Mouse (Mus musculus): ENCODE measurements around the gene Slc44a5. TPM values are rescaled to one million over a fixed set of nuclear protein-coding genes. Genes with fewer than 3 reads are reported as not detected.

Slc44a5 gene
- polyA plus RNA-seq, 1 experiment from 2014 or later, result 1.4 TPM

DNA sequence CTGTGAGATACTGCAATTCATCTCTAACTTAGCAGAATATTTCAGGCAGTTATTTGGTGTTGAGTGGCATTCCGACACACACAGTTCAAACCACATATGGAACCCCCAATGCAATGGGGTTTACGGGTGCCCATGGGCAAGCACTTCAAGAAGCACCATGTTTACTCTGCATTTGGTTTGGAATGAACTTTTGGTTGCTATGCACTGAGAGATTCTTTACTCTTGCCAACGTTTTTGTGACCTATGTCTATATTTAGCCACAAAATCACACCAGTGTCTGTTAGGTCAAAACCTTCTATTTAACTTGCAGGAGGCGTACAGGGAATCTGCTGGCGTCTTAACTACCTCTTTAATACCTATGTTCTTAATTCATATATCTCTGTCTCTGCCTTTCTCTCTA, 137.3 kb downstream of the Slc44a5 start:
- no peak overlapping the region for H3K9ac ChIP-seq (ENCODE audit: low read length)
- WGBS, result 44% methylated on average over 5 of the region's 5 CpGs
- H3K4me2 ChIP-seq (ENCODE audit: low read length), result peak overlapping the region; percentile 29; the same call in 1 of the 2 replicates
- H3K4me3 ChIP-seq (ENCODE audit: control insufficient read depth in 1 of 2, insufficient read depth in 1 of 2, low read depth in 1 of 2, low read length in 2 of 2), result no peak overlapping the region
- no peaks in the 10 kb centered on the region for H3K36me3 ChIP-seq (ENCODE audit: control insufficient read depth, insufficient read depth, low read length)
- H3K9me3 ChIP-seq (ENCODE audit: control insufficient read depth, low read length), result no peaks in the 10 kb centered on the region
- peaks cover 4 to 13% of the 10 kb centered on the region in 2 experiments; a peak in 2 of 4 replicates for H3K4me1 ChIP-seq (ENCODE audit: control insufficient read depth in 2 of 2, insufficient read depth in 2 of 2, low read length in 2 of 2)
- no peak for ATAC-seq (ENCODE audit: insufficient number of reproducible peaks, insufficient read depth, low FRiP score, low read depth)
- no peak overlapping the region for H3K27ac ChIP-seq (replicated peaks in 1 of 2; ENCODE audit: control insufficient read depth in 1 of 2, insufficient read depth in 1 of 2, low read depth in 2 of 2, low read length in 2 of 2)
- H3K27me3 ChIP-seq (ENCODE audit: control insufficient read depth, insufficient read depth, low read length), result no peaks in the 10 kb centered on the region

DNA sequence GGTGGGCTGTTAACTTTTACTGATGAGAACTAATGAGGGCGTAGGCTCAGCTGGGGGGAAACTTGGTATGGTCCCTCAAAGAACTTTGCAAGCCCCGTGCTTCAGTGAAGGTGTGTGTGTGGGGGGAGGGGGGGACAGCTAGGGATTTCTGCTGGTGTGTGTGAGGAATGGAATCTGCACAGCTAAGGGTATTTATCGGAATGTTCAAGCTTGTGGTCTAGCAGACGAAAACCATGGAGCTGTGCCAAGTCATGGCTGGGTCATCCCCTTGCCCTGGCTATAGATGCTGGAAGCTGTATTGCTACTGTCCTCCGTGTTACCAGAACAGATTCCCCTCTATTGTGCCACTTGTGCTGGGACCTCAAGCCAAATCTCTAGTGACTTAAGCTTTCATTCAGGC, 138.0 kb downstream of the Slc44a5 start:
- 35% methylated on average over 5 of the region's 5 CpGs for WGBS
- H3K4me2 ChIP-seq (ENCODE audit: low read length), result peak overlapping the region; percentile 29
- H3K4me3 ChIP-seq (ENCODE audit: control insufficient read depth in 1 of 2, insufficient read depth in 1 of 2, low read depth in 1 of 2, low read length in 2 of 2), result no peak overlapping the region
- no peaks in the 10 kb centered on the region for H3K36me3 ChIP-seq (ENCODE audit: control insufficient read depth, insufficient read depth, low read length)
- 0 out of 2 replicates have a peak, but pooled peaks have one; percentile 17 for ATAC-seq (ENCODE audit: insufficient number of reproducible peaks, insufficient read depth, low FRiP score, low read depth)
- H3K27me3 ChIP-seq (ENCODE audit: control insufficient read depth, insufficient read depth, low read length), result no peaks in the 10 kb centered on the region
- H3K9me3 ChIP-seq (ENCODE audit: control insufficient read depth, low read length), result no peaks in the 10 kb centered on the region
- peaks cover 4 to 14% of the 10 kb centered on the region in 2 experiments; a peak in 2 of 4 replicates for H3K4me1 ChIP-seq (ENCODE audit: control insufficient read depth in 2 of 2, insufficient read depth in 2 of 2, low read length in 2 of 2)
- H3K9ac ChIP-seq (ENCODE audit: low read length), result no peak overlapping the region
- peak overlapping the region in 1 of 2 experiments; percentile 17; a peak in 1 of 4 replicates for H3K27ac ChIP-seq (replicated peaks in 1 of 2; ENCODE audit: control insufficient read depth in 1 of 2, insufficient read depth in 1 of 2, low read depth in 2 of 2, low read length in 2 of 2)

DNA sequence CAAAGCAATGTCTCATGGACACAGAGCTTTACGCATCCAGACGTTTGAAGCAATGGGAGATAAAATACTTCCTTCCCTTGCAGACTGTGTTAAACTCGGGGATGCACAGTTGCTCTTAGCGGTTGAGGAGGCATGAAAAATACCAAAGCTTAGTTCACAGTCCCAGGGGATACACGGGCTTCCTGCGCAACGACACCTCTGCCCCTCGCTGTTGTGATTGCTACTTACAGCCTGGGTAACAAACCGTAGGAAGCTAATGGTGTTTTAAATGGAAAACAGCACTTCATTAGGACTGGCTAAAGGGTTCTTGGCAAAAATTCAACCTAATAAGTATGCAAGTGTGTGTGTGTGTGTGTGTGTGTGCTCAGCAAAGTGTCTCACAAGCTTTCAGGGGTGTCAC, 141.8 kb downstream of the Slc44a5 start:
- peaks cover 4 to 14% of the 10 kb centered on the region in 2 experiments; a peak in 2 of 4 replicates for H3K4me1 ChIP-seq (ENCODE audit: control insufficient read depth in 2 of 2, insufficient read depth in 2 of 2, low read length in 2 of 2)
- no peak overlapping the region for H3K4me2 ChIP-seq (ENCODE audit: low read length)
- H3K36me3 ChIP-seq (ENCODE audit: control insufficient read depth, insufficient read depth, low read length), result no peaks in the 10 kb centered on the region
- WGBS, result 52% methylated on average over 9 of the region's 9 CpGs
- no peak overlapping the region for H3K27ac ChIP-seq (replicated peaks in 1 of 2; ENCODE audit: control insufficient read depth in 1 of 2, insufficient read depth in 1 of 2, low read depth in 2 of 2, low read length in 2 of 2)
- no peak overlapping the region for H3K4me3 ChIP-seq (ENCODE audit: control insufficient read depth in 1 of 2, insufficient read depth in 1 of 2, low read depth in 1 of 2, low read length in 2 of 2)
- H3K9me3 ChIP-seq (ENCODE audit: control insufficient read depth, low read length), result no peaks in the 10 kb centered on the region
- no peak overlapping the region for H3K9ac ChIP-seq (ENCODE audit: low read length)
- no peaks in the 10 kb centered on the region for H3K27me3 ChIP-seq (ENCODE audit: control insufficient read depth, insufficient read depth, low read length)
- no peak for ATAC-seq (ENCODE audit: insufficient number of reproducible peaks, insufficient read depth, low FRiP score, low read depth)

DNA sequence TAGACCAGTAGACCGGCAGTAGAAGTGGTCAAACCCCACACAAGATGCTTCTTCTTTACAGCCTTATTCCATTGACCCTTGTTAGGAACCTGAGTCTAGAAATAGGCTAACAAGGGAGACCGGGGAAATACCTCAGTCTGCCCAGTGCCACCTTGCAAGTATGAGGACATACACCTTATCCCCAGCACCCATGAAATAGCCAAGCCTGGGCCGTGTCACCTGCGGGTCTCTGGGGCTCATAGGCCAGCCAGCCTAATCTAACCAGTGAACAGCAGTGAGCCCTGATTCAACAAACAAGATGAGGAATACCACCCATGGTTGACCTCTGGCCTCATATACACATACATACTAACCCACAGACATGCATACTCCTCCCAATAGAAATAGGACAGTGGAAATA, 142.2 kb downstream of the Slc44a5 start:
- H3K4me3 ChIP-seq (ENCODE audit: control insufficient read depth in 1 of 2, insufficient read depth in 1 of 2, low read depth in 1 of 2, low read length in 2 of 2), result no peak overlapping the region
- H3K4me1 ChIP-seq (ENCODE audit: control insufficient read depth in 2 of 2, insufficient read depth in 2 of 2, low read length in 2 of 2), result peaks cover 4 to 14% of the 10 kb centered on the region in 2 experiments; a peak in 2 of 4 replicates
- no peak for ATAC-seq (ENCODE audit: insufficient number of reproducible peaks, insufficient read depth, low FRiP score, low read depth)
- WGBS, result 80% methylated on average over 4 of the region's 4 CpGs
- no peak overlapping the region for H3K9ac ChIP-seq (ENCODE audit: low read length)
- H3K36me3 ChIP-seq (ENCODE audit: control insufficient read depth, insufficient read depth, low read length), result no peaks in the 10 kb centered on the region
- no peaks in the 10 kb centered on the region for H3K9me3 ChIP-seq (ENCODE audit: control insufficient read depth, low read length)
- no peak overlapping the region for H3K4me2 ChIP-seq (ENCODE audit: low read length)
- no peak overlapping the region for H3K27ac ChIP-seq (replicated peaks in 1 of 2; ENCODE audit: control insufficient read depth in 1 of 2, insufficient read depth in 1 of 2, low read depth in 2 of 2, low read length in 2 of 2)
- H3K27me3 ChIP-seq (ENCODE audit: control insufficient read depth, insufficient read depth, low read length), result no peaks in the 10 kb centered on the region

DNA sequence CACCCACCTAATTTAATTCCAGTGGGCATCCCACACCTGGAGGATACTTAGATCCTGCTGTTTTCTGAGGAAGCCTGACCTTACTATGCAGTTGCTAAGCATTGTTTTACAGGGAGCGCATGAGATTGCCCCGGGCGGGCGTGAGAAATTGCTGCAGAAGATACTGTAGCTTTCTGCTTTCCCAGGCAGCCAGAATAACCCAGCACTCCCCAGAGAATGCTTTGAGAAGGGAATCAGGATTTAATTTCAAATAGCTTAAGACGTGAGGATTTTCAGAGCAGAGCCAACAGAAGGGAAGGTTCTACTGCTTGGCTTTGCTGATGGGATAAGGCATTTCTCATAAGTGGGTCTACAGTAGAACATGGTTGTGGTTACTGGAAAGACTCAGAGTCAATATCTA, 142.8 kb downstream of the Slc44a5 start:
- peaks cover 4 to 12% of the 10 kb centered on the region in 2 experiments; a peak in 2 of 4 replicates for H3K4me1 ChIP-seq (ENCODE audit: control insufficient read depth in 2 of 2, insufficient read depth in 2 of 2, low read length in 2 of 2)
- no peaks in the 10 kb centered on the region for H3K9me3 ChIP-seq (ENCODE audit: control insufficient read depth, low read length)
- no peak overlapping the region for H3K4me2 ChIP-seq (ENCODE audit: low read length)
- 89% methylated on average over 5 of the region's 5 CpGs for WGBS
- H3K36me3 ChIP-seq (ENCODE audit: control insufficient read depth, insufficient read depth, low read length), result no peaks in the 10 kb centered on the region
- no peaks in the 10 kb centered on the region for H3K27me3 ChIP-seq (ENCODE audit: control insufficient read depth, insufficient read depth, low read length)
- H3K4me3 ChIP-seq (ENCODE audit: control insufficient read depth in 1 of 2, insufficient read depth in 1 of 2, low read depth in 1 of 2, low read length in 2 of 2), result no peak overlapping the region
- H3K27ac ChIP-seq (replicated peaks in 1 of 2; ENCODE audit: control insufficient read depth in 1 of 2, insufficient read depth in 1 of 2, low read depth in 2 of 2, low read length in 2 of 2), result no peak overlapping the region
- H3K9ac ChIP-seq (ENCODE audit: low read length), result no peak overlapping the region
- no peak for ATAC-seq (ENCODE audit: insufficient number of reproducible peaks, insufficient read depth, low FRiP score, low read depth)

DNA sequence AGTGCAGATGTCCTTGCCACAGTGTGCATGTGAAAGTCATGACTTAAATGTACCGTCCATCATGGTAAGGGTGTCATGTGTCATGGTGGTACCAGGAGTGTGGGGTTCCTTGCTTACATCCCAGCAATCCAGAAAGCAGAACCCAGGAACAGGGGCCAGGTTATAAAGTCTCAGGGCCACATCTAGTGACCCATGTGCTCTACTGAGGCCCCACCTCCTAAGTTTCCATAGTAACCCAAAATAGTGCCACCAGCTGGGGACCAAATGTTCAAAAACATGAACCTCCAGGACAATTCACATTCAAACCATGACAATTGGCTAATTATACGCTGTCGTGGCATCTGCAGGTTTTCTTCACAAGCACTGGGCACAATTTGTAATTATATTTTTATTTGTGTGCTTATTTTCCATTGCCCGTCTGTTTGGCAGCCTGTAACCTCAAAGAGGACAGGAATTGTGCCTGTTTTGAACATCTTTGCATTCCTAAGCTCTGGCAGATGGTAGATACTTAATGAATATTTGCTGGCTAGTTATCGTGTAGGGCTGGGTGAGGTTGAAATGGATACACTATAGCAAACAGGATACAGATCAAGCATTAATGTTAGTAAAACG, 145.9 kb downstream of the Slc44a5 start:
- no peaks in the 10 kb centered on the region for H3K9me3 ChIP-seq (ENCODE audit: control insufficient read depth, low read length)
- H3K4me1 ChIP-seq (ENCODE audit: control insufficient read depth in 2 of 2, insufficient read depth in 2 of 2, low read length in 2 of 2), result peaks cover 2 to 6% of the 10 kb centered on the region in 2 experiments; a peak in 2 of 4 replicates
- no peaks in the 10 kb centered on the region for H3K27me3 ChIP-seq (ENCODE audit: control insufficient read depth, insufficient read depth, low read length)
- H3K4me3 ChIP-seq (ENCODE audit: control insufficient read depth in 1 of 2, insufficient read depth in 1 of 2, low read depth in 1 of 2, low read length in 2 of 2), result no peak overlapping the region
- H3K4me2 ChIP-seq (ENCODE audit: low read length), result no peak overlapping the region
- WGBS, result 76% methylated on average over 6 of the region's 6 CpGs
- H3K27ac ChIP-seq (replicated peaks in 1 of 2; ENCODE audit: control insufficient read depth in 1 of 2, insufficient read depth in 1 of 2, low read depth in 2 of 2, low read length in 2 of 2), result no peak overlapping the region
- no peaks in the 10 kb centered on the region for H3K36me3 ChIP-seq (ENCODE audit: control insufficient read depth, insufficient read depth, low read length)
- H3K9ac ChIP-seq (ENCODE audit: low read length), result no peak overlapping the region
- no peak for ATAC-seq (ENCODE audit: insufficient number of reproducible peaks, insufficient read depth, low FRiP score, low read depth)

DNA sequence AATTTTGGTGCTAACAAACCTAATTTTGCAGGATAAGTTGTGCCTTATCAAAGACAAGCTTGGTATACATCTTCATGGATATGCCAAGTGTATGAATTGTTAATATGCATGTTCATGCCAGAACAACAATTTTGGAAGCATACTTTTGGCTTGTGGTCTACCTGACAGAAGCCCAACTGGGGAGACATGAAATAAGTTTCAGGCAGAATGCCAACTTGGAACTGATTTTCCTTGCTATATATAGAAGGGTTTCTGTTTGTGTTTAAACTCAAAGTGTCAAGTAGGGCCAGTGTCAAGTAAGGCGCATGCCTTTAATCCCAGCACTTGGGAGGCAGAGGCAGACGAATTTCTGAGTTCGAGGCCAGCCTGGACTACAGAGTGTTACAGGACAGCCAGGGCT, 149.3 kb downstream of the Slc44a5 start:
- no peak for ATAC-seq (ENCODE audit: insufficient number of reproducible peaks, insufficient read depth, low FRiP score, low read depth)
- no peaks in the 10 kb centered on the region for H3K27me3 ChIP-seq (ENCODE audit: control insufficient read depth, insufficient read depth, low read length)
- no peaks in the 10 kb centered on the region for H3K9me3 ChIP-seq (ENCODE audit: control insufficient read depth, low read length)
- no peaks in the 10 kb centered on the region for H3K36me3 ChIP-seq (ENCODE audit: control insufficient read depth, insufficient read depth, low read length)
- H3K27ac ChIP-seq (replicated peaks in 1 of 2; ENCODE audit: control insufficient read depth in 1 of 2, insufficient read depth in 1 of 2, low read depth in 2 of 2, low read length in 2 of 2), result no peak overlapping the region
- no peak overlapping the region for H3K9ac ChIP-seq (ENCODE audit: low read length)
- WGBS, result 45% methylated on average over 3 of the region's 3 CpGs
- H3K4me1 ChIP-seq (ENCODE audit: control insufficient read depth in 2 of 2, insufficient read depth in 2 of 2, low read length in 2 of 2), result no peaks in the 10 kb centered on the region
- H3K4me3 ChIP-seq (ENCODE audit: control insufficient read depth in 1 of 2, insufficient read depth in 1 of 2, low read depth in 1 of 2, low read length in 2 of 2), result no peak overlapping the region
- H3K4me2 ChIP-seq (ENCODE audit: low read length), result no peak overlapping the region

Measured in heart, embryonic 14.5 days (tissue).